Mouse (Mus musculus) midbrain, postnatal 0 days (tissue): ENCODE results near the gene Tigd3. TPM values are rescaled to one million over a fixed set of nuclear protein-coding genes. Genes with fewer than 3 reads are reported as not detected.

ENCODE experiments used
- ATAC-seq: fragments of 200-750 bp; cut with Nextera tagmentation; 2 replicates; pipeline ENCODE4 v1.8.0; 2017; ENCODE audit warnings: moderate number of reproducible peaks, mild to moderate bottlenecking, moderate TSS enrichment, moderate library complexity; ENCODE audit not compliant: low FRiP score
- DNase-seq: peaks from one replicate; pipeline ENCODE4 v3.0.0-alpha.2; 2015; ENCODE audit warnings: low spot score
- H3K27ac ChIP-seq: fragments of 300-500 bp; sonication (generic); 2 replicates; pipeline ENCODE4 v1.5.1; 2014; ENCODE audit warnings: low read depth, mild to moderate bottlenecking, low read length, mixed read lengths
- H3K27me3 ChIP-seq: fragments of 300-500 bp; sonication (generic); 2 replicates; pipeline ENCODE4 v1.6.1; 2014; ENCODE audit warnings: low read length, control low read depth, mixed read lengths; ENCODE audit not compliant: insufficient read depth
- H3K36me3 ChIP-seq: fragments of 300-500 bp; sonication (generic); 2 replicates; pipeline ENCODE4 v1.6.1; 2014; ENCODE audit warnings: low read length, control low read depth, mixed read lengths; ENCODE audit not compliant: insufficient read depth
- H3K4me1 ChIP-seq: fragments of 300-500 bp; sonication (generic); 2 replicates; pipeline ENCODE4 v1.6.1; 2014; ENCODE audit warnings: mild to moderate bottlenecking, control low read depth, antibody characterized with exemption, low read length, mixed read lengths; ENCODE audit not compliant: insufficient read depth
- H3K4me2 ChIP-seq: fragments of 300-500 bp; sonication (generic); 2 replicates; pipeline ENCODE4 v1.6.1; 2014; ENCODE audit warnings: low read depth, mild to moderate bottlenecking, low read length, mixed read lengths; ENCODE audit not compliant: poor library complexity, severe bottlenecking
- H3K4me3 ChIP-seq: fragments of 300-500 bp; sonication (generic); 2 replicates; pipeline ENCODE4 v1.5.1; 2014; ENCODE audit warnings: low read depth, mild to moderate bottlenecking, low read length, moderate library complexity
- H3K9ac ChIP-seq: fragments of 300-500 bp; sonication (generic); replicated peaks from 2 replicates; pipeline ENCODE4 v1.6.1; 2014; ENCODE audit warnings: mild to moderate bottlenecking, low read length, moderate library complexity, mixed read lengths; ENCODE audit not compliant: poor library complexity, severe bottlenecking
- H3K9me3 ChIP-seq: fragments of 300-500 bp; sonication (generic); 2 replicates; pipeline ENCODE4 v1.6.1; 2016; ENCODE audit warnings: low read length, control low read depth
- CTCF ChIP-seq: IDR thresholded peaks from 2 replicates; pipeline ENCODE4 v1.5.1; 2016; ENCODE audit warnings: antibody characterized with exemption, mild to moderate bottlenecking
- WGBS: fragments of 180-500 bp; shearing (Covaris S2); extraction: QIAGEN DNeasy Blood & Tissue Kit; methylation state at CpG from one replicate; pipeline ENCODE4 v1.1.7; 2014; 5-methylcytosine and 5-hydroxymethylcytosine counted together
- polyA plus RNA-seq: library from polyadenylated mRNA; unstranded; fragments of >200 nt; fragmentation: Nextera tagmentation; extraction: Ambion mirVana; gene quantifications from 2 replicates; pipeline ENCODE4 v1.2.1, GENCODE M21; 2015
- total RNA-seq: library from RNA; depleted of rRNA; stranded (reverse); fragments of >200 nt; gene quantifications from 2 replicates; pipeline ENCODE4 v1.2.3, GENCODE M21; 2014; rRNA removed

The Tigd3 gene
- total and polyA plus RNA-seq, 2 experiments from 2014 or later, result 9.0 to 10.6 TPM

DNA sequence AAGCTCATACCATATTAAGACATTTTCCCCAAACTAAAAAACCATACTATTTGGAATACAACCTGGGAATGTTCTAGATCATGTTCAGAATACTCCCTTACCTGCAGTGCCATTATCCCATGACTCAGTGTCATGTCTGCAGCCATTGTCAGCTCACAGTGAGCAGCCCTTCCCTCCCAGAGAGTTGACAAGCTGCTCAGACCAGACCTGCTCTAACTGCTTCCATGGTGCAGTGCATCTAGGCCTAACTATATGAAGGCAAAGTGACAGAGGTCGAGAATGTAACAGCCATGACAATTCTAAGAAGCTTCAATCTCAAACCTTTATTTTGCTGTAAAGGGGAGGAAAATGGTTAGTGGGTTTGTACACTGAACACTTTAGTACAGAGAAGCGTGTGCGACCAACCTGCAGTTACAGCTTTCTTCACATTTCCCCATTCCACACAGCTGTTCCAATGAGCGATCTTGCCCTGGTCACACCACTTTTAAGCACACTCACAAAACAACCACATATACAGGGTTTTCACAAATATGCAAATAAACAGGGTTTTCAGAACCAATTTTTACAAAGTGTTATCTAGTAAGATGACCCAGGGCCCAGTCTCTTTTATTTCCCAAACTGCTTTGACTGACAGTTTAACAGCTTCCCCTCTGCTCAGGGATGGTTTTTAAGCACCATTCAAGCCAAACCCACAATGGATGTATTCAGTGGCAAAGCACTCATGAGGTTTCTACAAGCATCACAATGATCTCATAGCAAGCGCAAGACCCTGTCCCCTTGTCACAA is 51.8 kb downstream of the Tigd3 start:
- no peak overlapping the region for H3K4me3 ChIP-seq
- no peaks in the 10 kb centered on the region for H3K27me3 ChIP-seq
- H3K9ac ChIP-seq, result no peak overlapping the region
- H3K4me2 ChIP-seq, result no peak overlapping the region
- H3K27ac ChIP-seq, result 0 out of 2 replicates have a peak overlapping the region, but pooled peaks have one; percentile 3
- H3K4me1 ChIP-seq, result peaks cover 17% of the 10 kb centered on the region
- H3K9me3 ChIP-seq, result no peaks in the 10 kb centered on the region
- WGBS, result 62% methylated on average over 5 of the region's 5 CpGs
- DNase-seq, result no peak
- no peak for ATAC-seq
- H3K36me3 ChIP-seq, result no peaks in the 10 kb centered on the region
- TF ChIP-seq CTCF, result no peak

DNA sequence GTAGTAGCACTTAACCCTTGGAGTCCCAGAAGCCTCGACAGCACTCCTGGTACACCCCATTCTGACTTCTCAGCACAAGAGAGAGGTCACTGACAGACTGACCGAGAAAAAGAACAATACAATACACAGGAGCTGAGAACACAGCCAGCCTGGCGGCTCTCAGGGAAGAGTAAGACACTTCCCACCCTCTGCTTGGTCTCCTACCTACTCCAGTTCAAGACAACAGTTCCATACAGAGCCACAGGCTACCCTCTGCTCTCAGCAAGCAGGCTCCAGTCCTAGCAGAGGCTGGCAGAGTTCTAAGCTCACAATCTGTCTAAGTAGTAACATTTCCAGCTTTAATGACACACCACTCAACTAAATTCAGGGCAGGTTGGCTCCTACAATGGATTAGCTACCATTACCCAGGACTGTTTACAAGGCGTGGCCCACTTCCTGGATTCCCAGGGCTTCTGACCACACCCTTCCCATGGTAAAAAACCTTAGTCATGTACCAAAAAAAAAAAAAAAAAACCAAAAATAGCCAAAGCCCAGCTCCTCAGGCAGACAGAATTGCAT is 52.5 kb downstream of the Tigd3 start:
- 61% methylated on average over 4 of the region's 4 CpGs for WGBS
- Histone ChIP-seq H3K36me3 (no peaks in the 10 kb centered on the region), H3K27ac (no peak overlapping the region), H3K9ac (no peak overlapping the region), H3K27me3 (no peaks in the 10 kb centered on the region), H3K4me3 (no peak overlapping the region), H3K4me1 (peaks cover 16% of the 10 kb centered on the region), H3K4me2 (no peak overlapping the region), H3K9me3 (no peaks in the 10 kb centered on the region)
- no peak for TF ChIP-seq CTCF
- ATAC-seq, result no peak
- no peak for DNase-seq

Other genes starting within 250 kb of the Tigd3 start
Only the 30 nearest of the 31 such genes appear.
- 26.1 and 36.0 TPM in 2 replicates for gene Sipa1, start 230.4 kb downstream of the Tigd3 start, total RNA-seq
- gene Sipa1, start 230.4 kb downstream of the Tigd3 start, polyA plus RNA-seq, result 18.1 and 19.9 TPM in 2 replicates
- 18.3 and 24.0 TPM in 2 replicates for gene Map3k11, start 205.4 kb downstream of the Tigd3 start, total RNA-seq
- 9.6 and 10.6 TPM in 2 replicates for gene Map3k11, start 205.4 kb downstream of the Tigd3 start, polyA plus RNA-seq
- 95.5 and 103 TPM in 2 replicates for gene Pcnx3, start 205.2 kb downstream of the Tigd3 start, total RNA-seq
- 18.4 and 19.1 TPM in 2 replicates for gene Pcnx3, start 205.2 kb downstream of the Tigd3 start, polyA plus RNA-seq
- gene Kcnk7, start 189.8 kb downstream of the Tigd3 start, total RNA-seq, result not detected in 2 replicates
- gene Kcnk7, start 189.8 kb downstream of the Tigd3 start, polyA plus RNA-seq, result 0.47 and 0.49 TPM in 2 replicates
- 25.6 and 26.3 TPM in 2 replicates for gene Ehbp1l1, start 167.8 kb downstream of the Tigd3 start, total RNA-seq
- 65.2 and 65.4 TPM in 2 replicates for gene Ehbp1l1, start 167.8 kb downstream of the Tigd3 start, polyA plus RNA-seq
- gene Fam89b, start 164.5 kb downstream of the Tigd3 start, total RNA-seq, result 161 and 178 TPM in 2 replicates
- 126 TPM in 2 replicates for gene Fam89b, start 164.5 kb downstream of the Tigd3 start, polyA plus RNA-seq
- 28.8 and 29.3 TPM in 2 replicates for gene Ltbp3, start 153.2 kb downstream of the Tigd3 start, total RNA-seq
- gene Ltbp3, start 153.2 kb downstream of the Tigd3 start, polyA plus RNA-seq, result 9.1 and 12.8 TPM in 2 replicates
- 95.2 and 108 TPM in 2 replicates for gene Scyl1, start 122.7 kb downstream of the Tigd3 start, total RNA-seq
- 84.2 and 85.8 TPM in 2 replicates for gene Scyl1, start 122.7 kb downstream of the Tigd3 start, polyA plus RNA-seq
- gene Frmd8, start 18.9 kb downstream of the Tigd3 start, total RNA-seq, result 11.2 and 19.1 TPM in 2 replicates
- gene Frmd8, start 18.9 kb downstream of the Tigd3 start, polyA plus RNA-seq, result 11.2 and 11.7 TPM in 2 replicates
- gene Slc25a45, start 16.3 kb downstream of the Tigd3 start, total RNA-seq, result 3.7 and 4.8 TPM in 2 replicates
- 2.1 and 2.7 TPM in 2 replicates for gene Slc25a45, start 16.3 kb downstream of the Tigd3 start, polyA plus RNA-seq
- 52.9 and 84.7 TPM in 2 replicates for gene Dpf2, start 18.9 kb upstream of the Tigd3 start, total RNA-seq
- 57.7 and 61.0 TPM in 2 replicates for gene Dpf2, start 18.9 kb upstream of the Tigd3 start, polyA plus RNA-seq
- 20.6 and 28.4 TPM in 2 replicates for gene Cdc42ep2, start 30.7 kb upstream of the Tigd3 start, total RNA-seq
- gene Cdc42ep2, start 30.7 kb upstream of the Tigd3 start, polyA plus RNA-seq, result 19.2 and 20.9 TPM in 2 replicates
- gene Pola2, start 70.1 kb upstream of the Tigd3 start, total RNA-seq, result 17.8 and 21.6 TPM in 2 replicates
- 16.7 and 16.9 TPM in 2 replicates for gene Pola2, start 70.1 kb upstream of the Tigd3 start, polyA plus RNA-seq
- gene Slc22a20, start 92.0 kb upstream of the Tigd3 start, total RNA-seq, result not detected in 2 replicates
- gene Slc22a20, start 92.0 kb upstream of the Tigd3 start, polyA plus RNA-seq, result not detected in 2 replicates
- gene Capn1, start 121.7 kb upstream of the Tigd3 start, total RNA-seq, result 7.9 and 13.2 TPM in 2 replicates
- 3.3 and 3.9 TPM in 2 replicates for gene Capn1, start 121.7 kb upstream of the Tigd3 start, polyA plus RNA-seq
- 27.8 and 36.3 TPM in 2 replicates for gene Syvn1, start 152.4 kb upstream of the Tigd3 start, total RNA-seq
- gene Syvn1, start 152.4 kb upstream of the Tigd3 start, polyA plus RNA-seq, result 34.6 and 34.8 TPM in 2 replicates
- gene Mrpl49, start 163.6 kb upstream of the Tigd3 start, total RNA-seq, result 34.7 and 37.3 TPM in 2 replicates
- 50.0 and 55.8 TPM in 2 replicates for gene Mrpl49, start 163.6 kb upstream of the Tigd3 start, polyA plus RNA-seq
- 494 and 628 TPM in 2 replicates for gene Fau, start 163.7 kb upstream of the Tigd3 start, total RNA-seq
- gene Fau, start 163.7 kb upstream of the Tigd3 start, polyA plus RNA-seq, result 587 and 625 TPM in 2 replicates
- gene Znhit2, start 167.0 kb upstream of the Tigd3 start, total RNA-seq, result 53.3 and 59.1 TPM in 2 replicates
- 40.4 and 41.0 TPM in 2 replicates for gene Znhit2, start 167.0 kb upstream of the Tigd3 start, polyA plus RNA-seq
- gene Tm7sf2, start 174.2 kb upstream of the Tigd3 start, total RNA-seq, result 79.5 and 98.1 TPM in 2 replicates
- gene Tm7sf2, start 174.2 kb upstream of the Tigd3 start, polyA plus RNA-seq, result 50.2 and 51.6 TPM in 2 replicates
- 95.7 and 114 TPM in 2 replicates for gene Vps51, start 183.1 kb upstream of the Tigd3 start, total RNA-seq
- gene Vps51, start 183.1 kb upstream of the Tigd3 start, polyA plus RNA-seq, result 92.4 and 101 TPM in 2 replicates
- not detected in 2 replicates for gene Tmem262, start 185.9 kb upstream of the Tigd3 start, total RNA-seq
- not detected in 2 replicates for gene Tmem262, start 185.9 kb upstream of the Tigd3 start, polyA plus RNA-seq
- not detected in 2 replicates for gene Gm28374, start 188.1 kb upstream of the Tigd3 start, total RNA-seq
- gene Gm28374, start 188.1 kb upstream of the Tigd3 start, polyA plus RNA-seq, result 0.81 and 1.1 TPM in 2 replicates
- gene Zfpl1, start 190.8 kb upstream of the Tigd3 start, total RNA-seq, result 76.0 and 97.6 TPM in 2 replicates
- gene Zfpl1, start 190.8 kb upstream of the Tigd3 start, polyA plus RNA-seq, result 92.0 and 99.6 TPM in 2 replicates
- gene Cdca5, start 190.8 kb upstream of the Tigd3 start, total RNA-seq, result 1.3 and 1.6 TPM in 2 replicates
- gene Cdca5, start 190.8 kb upstream of the Tigd3 start, polyA plus RNA-seq, result 1.6 and 1.8 TPM in 2 replicates
- gene AC131692.1, start 200.3 kb upstream of the Tigd3 start, total RNA-seq, result not detected in 2 replicates
- not detected in 2 replicates for gene AC131692.1, start 200.3 kb upstream of the Tigd3 start, polyA plus RNA-seq
- 0.42 and 1.0 TPM in 2 replicates for gene Naaladl1, start 211.6 kb upstream of the Tigd3 start, total RNA-seq
- 0.41 and 0.53 TPM in 2 replicates for gene Naaladl1, start 211.6 kb upstream of the Tigd3 start, polyA plus RNA-seq
- gene Sac3d1, start 224.5 kb upstream of the Tigd3 start, total RNA-seq, result 66.6 and 73.1 TPM in 2 replicates
- gene Sac3d1, start 224.5 kb upstream of the Tigd3 start, polyA plus RNA-seq, result 52.6 and 53.1 TPM in 2 replicates
- 51.0 and 66.4 TPM in 2 replicates for gene Snx15, start 234.2 kb upstream of the Tigd3 start, total RNA-seq
- gene Snx15, start 234.2 kb upstream of the Tigd3 start, polyA plus RNA-seq, result 66.1 and 69.1 TPM in 2 replicates
- gene Batf2, start 246.8 kb upstream of the Tigd3 start, total RNA-seq, result not detected in 2 replicates
- not detected in 2 replicates for gene Batf2, start 246.8 kb upstream of the Tigd3 start, polyA plus RNA-seq